Mouse (Mus musculus) megakaryocyte, embryonic 14.5 days (primary cell): ENCODE measurements at regions not wholly inside any gene's neighbourhood (a gene's known extent, or its start where the extent isn't known, plus 50 kb on each side); places are given as distances from the start of the nearest gene placed in this dataset.

Source experiments
- FLI1 ChIP-seq: IDR thresholded peaks from 2 replicates; pipeline ENCODE4 v1.6.1; 2012; ENCODE audit warnings: low read length, inconsistent platforms, mixed read lengths
- GATA1 ChIP-seq: IDR thresholded peaks from 3 replicates; pipeline ENCODE4 v1.6.1; 2012; ENCODE audit warnings: mixed read lengths, low read length, inconsistent platforms, borderline replicate concordance

GRCm38 (mm10) chr13:80981201-80981600, 98.0 kb downstream of the Arrdc3 start:
- TF ChIP-seq GATA1: no peak
- TF ChIP-seq FLI1: no peak
